Mouse (Mus musculus) erythroblast, embryonic 14.5 days (primary cell): ENCODE measurements around the gene Aox3.

Source experiments
- GATA1 ChIP-seq: IDR thresholded peaks from 2 replicates; pipeline ENCODE4 v1.6.1; 2012; ENCODE audit warnings: low read length, inconsistent platforms, mixed read lengths
- TAL1 ChIP-seq: IDR thresholded peaks from 3 replicates; pipeline ENCODE4 v1.6.1; 2012; ENCODE audit warnings: low read length, inconsistent platforms, mixed read lengths

DNA sequence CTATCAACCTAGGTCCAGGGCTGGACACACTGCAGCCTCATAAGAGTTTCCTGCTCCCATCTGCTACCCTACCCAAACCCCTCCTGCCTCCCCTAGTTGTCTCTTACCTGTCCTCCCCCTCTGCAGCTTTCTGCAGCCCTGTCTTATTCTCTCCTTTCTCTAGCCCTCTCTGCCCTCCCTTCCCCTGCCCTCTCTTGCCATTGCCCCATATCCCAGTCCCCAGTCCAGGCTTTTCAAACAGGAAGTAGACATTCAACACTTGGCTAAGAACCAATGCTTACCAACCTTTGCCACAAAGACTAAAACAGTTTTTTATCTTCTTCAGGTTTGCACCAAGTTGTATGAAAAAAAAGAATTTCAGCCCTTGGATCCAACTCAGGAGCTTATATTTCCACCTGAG is 25.0 kb downstream of the Aox3 start:
- TF ChIP-seq TAL1 (no peak), GATA1 (no peak)
